Comparison of ENCODE assay signal across 9 mouse cellular contexts in the genomic region with DNA sequence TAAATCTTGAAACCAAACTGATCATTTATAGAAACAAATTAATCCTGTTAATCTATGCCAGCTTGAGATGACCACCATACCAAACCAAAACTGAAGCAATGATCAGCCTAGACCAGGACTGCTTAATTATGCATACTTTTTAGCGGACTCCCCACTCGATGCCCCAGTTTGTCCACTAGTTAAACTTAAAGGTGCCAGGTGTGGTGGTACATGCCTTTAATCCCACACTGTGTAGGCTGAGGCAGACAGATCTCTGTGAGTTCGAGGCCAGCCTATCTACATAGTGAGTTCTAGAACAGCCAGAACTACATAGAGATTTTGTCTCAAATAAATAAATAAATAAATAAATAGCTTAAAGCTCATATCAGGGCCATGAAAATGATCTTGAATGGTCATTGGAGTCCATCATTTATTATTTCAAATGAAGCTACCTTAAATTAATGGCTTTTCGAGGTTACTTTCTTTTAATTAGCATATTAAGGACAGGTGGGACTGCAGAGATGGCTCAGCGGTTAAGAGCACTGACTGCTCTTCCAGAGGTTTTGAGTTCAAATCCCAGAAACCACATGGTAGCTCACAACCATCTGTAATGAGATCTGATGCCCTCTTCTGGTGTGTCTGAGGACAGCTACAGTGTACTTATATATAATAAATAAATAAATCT. TPM values are rescaled to one million over a fixed set of nuclear protein-coding genes. Genes with fewer than 3 reads are reported as not detected.
DNase-seq lines count a peak whose midpoint lies in the region; ATAC-seq and TF ChIP-seq lines count a peak whose summit lies in the region.
"Had no signal": no experiment of that assay in that cellular context is flagged by ENCODE, and none has a peak within 500 bp of the region (broad histone marks: within the 10 kb centered on the region; RNA-seq: fewer than 3 reads in every experiment).

No protein-coding gene starts in this region.

- TF ChIP-seq EP300 in lung, postnatal 0 days (IDR thresholded peaks at IDR 0.05) = no peak
- TF ChIP-seq EP300 in liver, embryonic 14.5 days (IDR thresholded peaks at IDR 0.05; ENCODE audit: low read depth) = no peak

- no peak for DNase-seq in gastrocnemius, adult 2 months
- DNase-seq in gastrocnemius, postnatal 25 days = no peak
- no peak for DNase-seq in lung, postnatal 0 days (ENCODE audit: low spot score)
- DNase-seq in lung, postnatal 36 days = no peak
- DNase-seq in liver, embryonic 14.5 days (ENCODE audit: low read depth in 3 of 3, low spot score in 3 of 3) = no peak
- no peak for DNase-seq in thymus, adult 18-20 months
- no peak for DNase-seq in cerebellum, postnatal 4 days (ENCODE audit: low spot score in 2 of 2)
- no peak for DNase-seq in thymus, postnatal 36 days

- H3K27me3 ChIP-seq in lung, postnatal 0 days (replicated peaks; ENCODE audit: insufficient read depth, low read length) = no peaks in the 10 kb centered on the region
- H3K27me3 ChIP-seq in liver, embryonic 14.5 days (ENCODE audit: control insufficient read depth, insufficient read depth, low read length) = no peaks in the 10 kb centered on the region

- H3K36me3 ChIP-seq in lung, postnatal 0 days (ENCODE audit: insufficient read depth, low read length) = peaks cover 2% of the 10 kb centered on the region; the same call in 1 of the 2 replicates
- peaks cover 8% of the 10 kb centered on the region for H3K36me3 ChIP-seq in liver, embryonic 14.5 days (replicated peaks; ENCODE audit: control insufficient read depth, insufficient read depth, low read depth)

- 0 out of 2 replicates have a peak, but pooled peaks have one; percentile 5 for TF ChIP-seq CTCF in gastrocnemius, adult 2 months (IDR thresholded peaks at IDR 0.05)
- TF ChIP-seq CTCF in lung, postnatal 0 days (IDR thresholded peaks at IDR 0.05) = no peak
- TF ChIP-seq CTCF in liver, embryonic 14.5 days (IDR thresholded peaks at IDR 0.05; ENCODE audit: low read depth) = no peak

- H3K4me1 ChIP-seq in lung, postnatal 0 days (ENCODE audit: insufficient read depth, low read depth, low read length) = no peaks in the 10 kb centered on the region
- peaks cover 4 to 7% of the 10 kb centered on the region in 2 experiments; a peak in 3 of 4 replicates for H3K4me1 ChIP-seq in liver, embryonic 14.5 days (replicated peaks; ENCODE audit: control insufficient read depth in 2 of 2, insufficient read depth in 2 of 2, low read length in 1 of 2)

- peak overlapping the region; percentile 93 for H3K4me3 ChIP-seq in gastrocnemius, adult 2 months
- peak overlapping the region; percentile 59 for H3K4me3 ChIP-seq in lung, postnatal 0 days (ENCODE audit: low read depth, low read length)
- H3K4me3 ChIP-seq in liver, embryonic 14.5 days (ENCODE audit: insufficient read depth in 1 of 2, low read depth in 2 of 2, low read length in 2 of 2) = peak overlapping the region in 1 of 2 experiments; percentile 90; a peak in 1 of 4 replicates

- 89% methylated on average over 5 of the region's 5 CpGs for WGBS in lung, postnatal 0 days
- 71% methylated on average over 5 of the region's 5 CpGs for WGBS in liver, embryonic 14.5 days (ENCODE audit: insufficient replicate concordance)

- peak overlapping the region; percentile 88 for H3K27ac ChIP-seq in gastrocnemius, adult 2 months
- H3K27ac ChIP-seq in lung, postnatal 0 days (ENCODE audit: low read length) = no peak overlapping the region
- no peak overlapping the region for H3K27ac ChIP-seq in liver, embryonic 14.5 days

- intact Hi-C loops in gastrocnemius, adult 2 months (cut with DNase I) = no loop called here

- H3K9me3 ChIP-seq in lung, postnatal 0 days (ENCODE audit: low read length) = no peaks in the 10 kb centered on the region
- no peaks in the 10 kb centered on the region for H3K9me3 ChIP-seq in liver, embryonic 14.5 days (ENCODE audit: control insufficient read depth, low read length)

- no peak overlapping the region for H3K9ac ChIP-seq in lung, postnatal 0 days (replicated peaks; ENCODE audit: low read depth)
- no peak overlapping the region for H3K9ac ChIP-seq in liver, embryonic 14.5 days (replicated peaks)

- no peak for ATAC-seq in lung, postnatal 0 days
- no peak for ATAC-seq in liver, embryonic 14.5 days (ENCODE audit: insufficient read depth)

- H3K4me2 ChIP-seq in lung, postnatal 0 days (replicated peaks; ENCODE audit: low read depth, low read length) = peak overlapping the region; percentile 76; the same call in 1 of the 2 replicates
- peak overlapping the region; percentile 86 for H3K4me2 ChIP-seq in liver, embryonic 14.5 days (ENCODE audit: low read depth)

RNA-seq across cellular contexts. Expression of a gene that starts 0.8 kb away (rescaled TPM):
- 10 to 100 TPM; 51.6 to 69.4 TPM for total RNA-seq in gastrocnemius, adult 2 months (2021)
- 10 to 100 TPM; 53.1 to 57.1 TPM for total RNA-seq in gastrocnemius, postnatal 25 days (2021)
- polyA plus RNA-seq in lung, postnatal 0 days (2015; fragmentation: Nextera tagmentation; extraction: Ambion mirVana) = 26.9 and 27.8 TPM in 2 replicates
- 14.0 and 27.7 TPM in 2 replicates for polyA plus RNA-seq in liver, embryonic 14.5 days (2012; rRNA removed)
- 41.8 and 43.9 TPM in 2 replicates for polyA plus RNA-seq in liver, embryonic 14.5 days (2014; fragmentation: Nextera tagmentation; extraction: Ambion mirVana)

RNA-seq across cellular contexts. Expression of a gene that starts 22.0 kb away (rescaled TPM):
- not detected for total RNA-seq in gastrocnemius, adult 2 months (2021)
- total RNA-seq in gastrocnemius, postnatal 25 days (2021) = not detected
- polyA plus RNA-seq in lung, postnatal 0 days (2015; fragmentation: Nextera tagmentation; extraction: Ambion mirVana) = 10.9 and 15.7 TPM in 2 replicates
- 0.02 and 0.03 TPM in 2 replicates for polyA plus RNA-seq in liver, embryonic 14.5 days (2012; rRNA removed)
- 0.13 TPM in 1 of 2 replicates, not detected in the other for polyA plus RNA-seq in liver, embryonic 14.5 days (2014; fragmentation: Nextera tagmentation; extraction: Ambion mirVana)
- total RNA-seq: gastrocnemius, postnatal 10 days had no signal

RNA-seq across cellular contexts. Expression of a gene that starts 49.8 kb away (rescaled TPM):
- total RNA-seq in gastrocnemius, adult 2 months (2021) = 1 to 10 TPM; 1.7 to 2.6 TPM
- total RNA-seq in gastrocnemius, postnatal 25 days (2021) = 1 to 10 TPM; 1.0 to 1.6 TPM
- 39.7 and 42.6 TPM in 2 replicates for polyA plus RNA-seq in lung, postnatal 0 days (2015; fragmentation: Nextera tagmentation; extraction: Ambion mirVana)
- polyA plus RNA-seq in liver, embryonic 14.5 days (2012; rRNA removed) = 0.39 and 0.78 TPM in 2 replicates
- polyA plus RNA-seq in liver, embryonic 14.5 days (2014; fragmentation: Nextera tagmentation; extraction: Ambion mirVana) = 2.1 and 2.6 TPM in 2 replicates
